Mouse (Mus musculus): Measurements from ENCODE around the gene Ftcd.

Gene Ftcd

GRCm38 (mm10) chr10:76612473-76612872 is 37.0 kb downstream of the Ftcd start:
- no peak for DNase-seq (ENCODE audit: low spot score)

DNA sequence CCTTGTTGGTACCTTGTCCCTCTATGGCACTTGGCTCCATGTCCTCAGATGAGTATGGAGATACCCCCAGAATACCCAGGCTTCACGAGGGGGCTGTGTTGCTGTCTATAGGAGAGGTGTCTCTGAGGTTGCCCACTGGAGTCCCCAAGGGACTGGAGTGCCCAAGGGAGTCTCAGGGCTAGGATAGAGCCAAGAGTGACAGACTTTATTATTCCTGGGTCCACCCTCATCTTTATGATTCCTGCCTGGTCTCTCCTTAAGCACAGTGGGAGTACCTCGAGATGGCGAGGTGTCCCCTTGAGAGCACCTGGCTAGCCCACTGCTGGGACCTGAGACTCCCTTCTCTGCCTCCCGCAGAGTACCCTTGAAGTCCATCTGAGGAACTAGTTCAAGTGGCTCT is 47.0 kb downstream of the Ftcd start:
- no peak for DNase-seq (ENCODE audit: low spot score)

DNA sequence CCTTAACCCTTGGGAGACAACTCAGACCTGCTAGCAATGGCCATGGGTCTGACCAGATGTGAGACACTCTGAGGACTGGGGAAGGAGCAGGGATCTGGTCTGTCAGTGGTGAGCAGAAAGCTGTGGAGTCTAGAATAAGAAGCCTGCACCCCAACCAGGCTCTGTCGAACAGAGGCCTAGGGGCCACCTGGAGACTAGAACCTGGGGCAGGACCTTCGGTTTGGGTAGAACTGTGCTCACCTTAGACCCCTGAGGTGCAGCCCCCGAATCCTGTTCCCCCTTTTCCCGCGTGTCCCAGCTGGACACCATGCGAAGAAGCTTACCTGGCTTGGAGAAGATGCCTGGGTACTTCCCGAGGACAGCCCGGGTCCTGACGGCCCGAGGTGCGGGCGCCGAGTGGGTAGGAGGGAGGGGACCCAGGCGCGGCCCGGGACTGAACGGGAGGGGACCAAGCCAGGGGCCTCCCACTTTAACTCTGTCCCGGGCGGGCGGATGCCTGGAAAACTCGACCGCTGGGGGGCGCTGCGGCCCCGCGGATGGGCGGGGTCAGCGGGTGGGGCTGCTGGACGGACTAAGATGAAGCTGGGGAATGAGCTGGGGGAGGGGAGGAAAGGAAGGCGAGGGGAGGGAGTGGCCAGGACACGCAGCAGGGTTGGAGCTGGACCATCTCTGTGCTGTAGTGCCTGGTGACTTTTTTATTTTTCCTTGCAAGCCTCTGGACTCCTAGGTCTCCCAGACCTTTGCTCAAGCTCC is 47.7 kb downstream of the Ftcd start, which contains the start of gene Col6a2:
TSS of gene Col6a2 (minus strand) at position 703 of the 753 bp plus-strand sequence.
- DNase-seq (ENCODE audit: low spot score) = peak; percentile 94

- no peak for DNase-seq (ENCODE audit: low spot score)
Observed at GRCm38 (mm10) chr10:76623734-76624133, 48.3 kb downstream of the Ftcd start.

DNA sequence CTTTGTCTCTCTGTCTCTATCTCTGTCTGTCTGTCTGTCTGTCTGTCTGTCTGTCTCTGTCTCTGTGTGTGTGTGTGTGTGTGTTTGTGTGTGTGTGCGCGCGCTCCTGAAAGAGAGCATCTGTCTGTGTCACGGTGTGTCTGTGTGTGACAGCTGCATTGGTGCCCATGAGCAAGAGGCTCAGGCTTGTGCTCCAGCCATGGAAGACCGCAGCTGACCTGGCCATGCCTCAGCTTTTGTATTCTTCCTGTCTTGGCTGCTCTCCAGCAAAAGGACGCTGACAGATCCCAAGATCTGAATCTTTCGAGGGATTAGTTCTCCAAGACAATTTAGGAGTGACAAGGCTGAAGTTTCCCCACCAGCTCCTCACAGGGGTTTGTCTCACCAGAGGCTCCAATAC is 49.5 kb downstream of the Ftcd start:
- no peak for DNase-seq (ENCODE audit: low spot score)

GRCm38 (mm10) chr10:76627714-76628113 is 52.3 kb downstream of the Ftcd start:
- DNase-seq (ENCODE audit: low spot score) = no peak

DNA sequence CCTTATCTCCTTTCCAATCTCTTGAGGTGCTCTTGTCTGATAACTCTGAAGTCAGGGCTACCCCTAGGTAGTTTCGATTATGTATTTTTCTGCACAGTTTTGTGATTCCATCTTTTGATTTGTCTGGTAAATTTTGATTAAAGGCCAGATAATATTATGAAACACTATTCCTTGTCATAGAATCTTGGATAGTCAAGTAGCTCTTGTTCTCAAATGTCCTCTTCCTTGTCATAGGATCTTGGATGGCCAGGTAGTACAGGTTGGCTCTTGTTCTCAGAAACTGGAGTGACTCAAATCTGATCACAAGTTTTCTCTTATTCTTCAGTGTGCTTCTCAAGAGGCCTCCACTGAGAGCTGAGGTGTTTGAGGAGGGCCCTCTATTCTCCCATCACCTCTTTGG is 55.2 kb downstream of the Ftcd start:
- no peak for DNase-seq (ENCODE audit: low spot score)

- DNase-seq (ENCODE audit: low spot score) = no peak
Observed at GRCm38 (mm10) chr10:76632630-76633029, 57.2 kb downstream of the Ftcd start.

DNA sequence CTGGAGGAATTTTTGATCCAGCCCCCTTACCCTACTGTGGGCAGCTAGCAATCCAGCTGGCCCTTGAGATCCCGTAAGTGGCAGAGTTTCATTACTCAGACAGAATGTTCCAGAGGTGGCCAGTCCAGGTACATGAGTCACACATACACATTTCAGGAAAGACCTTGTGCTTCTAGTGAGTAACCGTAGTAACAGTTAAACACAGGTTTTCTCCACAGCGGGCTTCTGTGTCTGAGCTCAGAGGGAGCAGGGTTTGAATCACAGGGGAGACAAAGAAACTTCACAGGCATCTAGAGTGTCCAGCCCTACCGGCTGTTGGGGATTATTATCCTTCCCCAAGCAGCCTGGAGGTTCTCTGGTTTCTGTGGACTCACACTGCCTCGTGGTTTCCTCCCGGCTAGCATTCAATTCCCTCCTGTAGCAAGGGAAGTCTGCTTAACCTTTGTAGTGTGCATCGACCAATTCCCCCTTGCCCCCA is 58.7 kb downstream of the Ftcd start:
- DNase-seq (ENCODE audit: low spot score) = no peak

DNA sequence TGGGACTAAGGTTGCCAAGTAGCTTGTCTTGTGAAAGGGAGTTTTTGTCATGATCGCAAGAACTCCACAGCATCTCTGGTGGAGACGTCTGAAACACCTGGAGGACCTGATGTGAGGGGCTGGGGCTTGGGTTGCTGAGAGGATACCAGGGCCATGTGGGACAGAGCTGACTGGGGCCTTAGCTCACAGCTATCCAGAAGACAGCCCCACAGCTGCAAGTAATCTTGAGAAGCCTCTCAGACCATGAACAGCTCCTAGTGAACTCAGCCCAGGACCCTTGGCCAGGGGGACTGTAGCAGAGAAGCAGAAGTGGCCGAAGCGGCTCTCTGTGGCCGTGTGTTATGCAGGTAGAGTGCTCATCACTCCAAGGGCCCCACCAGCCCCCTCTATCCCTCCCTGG is 59.1 kb downstream of the Ftcd start:
- no peak for DNase-seq (ENCODE audit: low spot score)

- DNase-seq (ENCODE audit: low spot score) = no peak
Observed at GRCm38 (mm10) chr10:76636026-76636425, 60.6 kb downstream of the Ftcd start.

GRCm38 (mm10) chr10:76636601-76637000 is 61.2 kb downstream of the Ftcd start:
- no peak for DNase-seq (ENCODE audit: low spot score)

All from ovary, postnatal 36 days (tissue).